Mouse (Mus musculus) kidney, postnatal 0 days (tissue): Measurements from ENCODE around the gene Slc6a17. TPM values are rescaled to one million over a fixed set of nuclear protein-coding genes. Genes with fewer than 3 reads are reported as not detected.

Experiments used
- ATAC-seq: fragments of 200-750 bp; cut with Nextera tagmentation; replicated peaks from 2 replicates; pipeline ENCODE4 v1.8.0; 2017; ENCODE audit warnings: low read depth, moderate number of reproducible peaks, moderate TSS enrichment, moderate library complexity; ENCODE audit not compliant: low FRiP score
- DNase-seq: peaks from one replicate; pipeline ENCODE4 v3.0.0-alpha.2; 2016; ENCODE audit warnings: low spot score
- H3K27ac ChIP-seq: fragments of 300-500 bp; sonication (generic); 2 replicates; pipeline ENCODE4 v1.5.1; 2014; ENCODE audit warnings: mild to moderate bottlenecking
- H3K27me3 ChIP-seq: fragments of 300-500 bp; sonication (generic); 2 replicates; pipeline ENCODE4 v1.6.1; 2014; ENCODE audit warnings: low read length, mixed read lengths; ENCODE audit not compliant: insufficient read depth
- H3K36me3 ChIP-seq: fragments of 300-500 bp; sonication (generic); 2 replicates; pipeline ENCODE4 v1.6.1; 2014; ENCODE audit warnings: low read length, mixed read lengths; ENCODE audit not compliant: insufficient read depth
- H3K4me1 ChIP-seq: fragments of 300-500 bp; sonication (generic); replicated peaks from 2 replicates; pipeline ENCODE4 v1.6.1; 2014; ENCODE audit warnings: antibody characterized with exemption, low read length, mixed read lengths; ENCODE audit not compliant: insufficient read depth
- H3K4me2 ChIP-seq: fragments of 300-500 bp; sonication (generic); 2 replicates; pipeline ENCODE4 v1.6.1; 2014; ENCODE audit warnings: mild to moderate bottlenecking, low read length, moderate library complexity, mixed read lengths
- H3K4me3 ChIP-seq: fragments of 300-500 bp; sonication (generic); replicated peaks from 2 replicates; pipeline ENCODE4 v1.5.1; 2014; ENCODE audit warnings: low read depth, low read length
- H3K9ac ChIP-seq: fragments of 300-500 bp; sonication (generic); 2 replicates; pipeline ENCODE4 v1.6.1; 2014; ENCODE audit warnings: low read depth, low read length
- H3K9me3 ChIP-seq: fragments of 300-500 bp; sonication (generic); replicated peaks from 2 replicates; pipeline ENCODE4 v1.6.1; 2016; ENCODE audit warnings: low read length, inconsistent platforms, mixed read lengths
- CTCF ChIP-seq: IDR thresholded peaks from 2 replicates; pipeline ENCODE4 v1.5.1; 2016; ENCODE audit warnings: antibody characterized with exemption, low read depth, mild to moderate bottlenecking, moderate library complexity
- WGBS: fragments of 180-500 bp; shearing (Covaris S2); extraction: QIAGEN DNeasy Blood & Tissue Kit; methylation state at CpG from one replicate; pipeline ENCODE4 v1.1.7; 2014; 5-methylcytosine and 5-hydroxymethylcytosine counted together
- polyA plus RNA-seq: library from polyadenylated mRNA; unstranded; fragments of >200 nt; fragmentation: Nextera tagmentation; extraction: Ambion mirVana; gene quantifications from 2 replicates; pipeline ENCODE4 v1.2.1, GENCODE M21; 2015

The Slc6a17 gene
- polyA plus RNA-seq, 1 experiment from 2014 or later = 4.2 TPM

DNA sequence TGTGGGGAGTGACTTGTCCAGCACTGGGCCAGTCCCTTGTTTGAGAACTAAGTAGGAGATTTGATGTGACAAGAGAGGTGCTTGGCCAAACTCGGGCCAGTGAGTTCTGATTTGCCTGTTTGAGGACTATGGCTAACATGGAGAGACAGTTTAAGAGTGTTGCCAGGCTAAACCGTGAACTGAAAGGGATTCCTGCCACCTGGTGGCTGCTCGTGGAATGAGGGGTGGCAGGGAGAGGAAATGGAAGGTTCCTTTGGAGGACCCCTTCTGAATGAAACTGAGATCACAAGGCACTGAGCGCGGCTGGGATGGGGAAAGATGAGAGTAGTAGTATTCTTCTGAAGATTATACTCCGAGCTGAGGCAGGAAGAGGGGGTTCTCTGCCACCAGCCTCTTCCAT, 51.2 kb downstream of the Slc6a17 start:
- H3K4me1 ChIP-seq = no peaks in the 10 kb centered on the region
- H3K36me3 ChIP-seq = no peaks in the 10 kb centered on the region
- peak; percentile 91 for TF ChIP-seq CTCF
- 7% methylated on average over 6 of the region's 6 CpGs for WGBS
- peak; percentile 84 for DNase-seq
- H3K9me3 ChIP-seq = no peaks in the 10 kb centered on the region
- H3K27me3 ChIP-seq = peaks cover 9% of the 10 kb centered on the region
- H3K27ac ChIP-seq = no peak overlapping the region
- H3K4me2 ChIP-seq = no peak overlapping the region
- no peak overlapping the region for H3K9ac ChIP-seq
- no peak; the same call in 1 of the 2 replicates for ATAC-seq
- H3K4me3 ChIP-seq = no peak overlapping the region

DNA sequence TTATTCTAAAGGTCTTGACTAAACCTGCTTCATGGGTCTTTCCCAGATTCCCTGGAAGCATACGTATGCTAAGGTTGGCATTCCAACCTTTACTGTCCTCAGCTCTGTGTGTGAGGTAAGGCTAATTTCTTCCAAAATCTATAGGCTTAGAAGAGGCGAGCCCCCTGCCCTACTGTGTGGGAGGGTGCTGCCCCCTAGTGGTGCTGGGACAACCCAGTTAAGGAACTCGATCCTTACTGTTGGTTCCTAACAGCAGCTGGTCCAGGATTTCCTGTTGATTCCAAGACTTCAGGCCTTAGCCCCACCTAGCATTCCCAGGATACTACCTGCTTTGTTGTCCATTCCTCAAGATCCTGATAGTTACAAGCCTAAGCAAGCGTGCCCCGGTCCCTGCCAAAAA, 55.7 kb downstream of the Slc6a17 start:
- peak; percentile 90 for TF ChIP-seq CTCF
- Histone ChIP-seq H3K9me3 (no peaks in the 10 kb centered on the region), H3K27me3 (peaks cover 51% of the 10 kb centered on the region), H3K9ac (no peak overlapping the region), H3K27ac (no peak overlapping the region), H3K4me2 (no peak overlapping the region), H3K4me1 (peaks cover 12% of the 10 kb centered on the region; the same call in 1 of the 2 replicates), H3K36me3 (no peaks in the 10 kb centered on the region), H3K4me3 (no peak overlapping the region)
- ATAC-seq (no peak), DNase-seq (peak; percentile 80)
- 12% methylated on average over 5 of the region's 5 CpGs for WGBS

GRCm38 (mm10) chr3:107459773-107460431, 57.9 kb downstream of the Slc6a17 start:
- WGBS = 0% methylated on average over 59 of the region's 69 CpGs
- DNase-seq (no peak), ATAC-seq (peak; percentile 38)
- no peaks in the 10 kb centered on the region for H3K9me3 ChIP-seq
- peaks cover 12% of the 10 kb centered on the region; the same call in 1 of the 2 replicates for H3K4me1 ChIP-seq
- peak overlapping the region; percentile 46 for H3K4me3 ChIP-seq
- 0 out of 2 replicates have a peak overlapping the region, but pooled peaks have one; percentile 18 for H3K9ac ChIP-seq
- H3K27me3 ChIP-seq = peaks cover 71% of the 10 kb centered on the region
- peak overlapping the region; percentile 83 for H3K4me2 ChIP-seq
- TF ChIP-seq CTCF = no peak
- H3K27ac ChIP-seq = no peak overlapping the region
- H3K36me3 ChIP-seq = no peaks in the 10 kb centered on the region

DNA sequence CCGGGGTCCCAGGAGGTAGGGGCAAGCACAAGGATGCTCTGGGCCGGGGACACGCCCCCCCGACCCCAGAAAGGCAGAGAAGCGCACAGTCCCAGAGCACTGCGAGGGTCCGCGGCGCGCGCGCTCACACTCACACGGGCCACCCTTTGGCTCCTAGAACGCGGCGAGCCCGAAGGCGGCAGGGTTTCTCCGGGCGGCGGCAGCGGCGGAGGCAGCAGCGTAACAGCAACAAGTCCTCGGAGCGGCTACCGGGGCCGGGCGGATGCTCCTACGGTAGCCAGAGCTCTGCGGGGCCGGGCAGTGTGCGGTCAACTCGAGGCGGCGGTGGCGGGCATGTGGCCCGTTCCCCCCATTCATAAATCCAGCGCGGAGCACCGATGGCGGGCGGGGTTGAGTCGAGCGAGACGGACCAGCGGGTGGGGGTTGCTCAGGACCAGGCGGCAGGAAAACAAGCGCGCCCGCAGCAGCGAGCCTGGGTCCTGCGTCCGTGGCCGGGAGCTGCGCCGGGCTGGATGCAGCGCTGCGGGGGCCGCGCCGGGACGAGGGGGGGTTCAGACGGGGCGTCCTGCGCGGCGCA, 58.5 kb downstream of the Slc6a17 start, which contains the start of gene Kcnc4:
Kcnc4 (minus strand) TSS at position 357 of the 577 bp plus-strand sequence.
- Histone ChIP-seq H3K27ac (no peak within 1 kb of the TSS), H3K4me2 (peak within 1 kb of the TSS; percentile 83), H3K9me3 (no peaks in the 10 kb centered on the region), H3K4me3 (peak within 1 kb of the TSS; percentile 46), H3K4me1 (peaks cover 12% of the 10 kb centered on the region; the same call in 1 of the 2 replicates), H3K9ac (0 out of 2 replicates have a peak within 1 kb of the TSS, but pooled peaks have one; percentile 18), H3K36me3 (no peaks in the 10 kb centered on the region), H3K27me3 (peaks cover 71% of the 10 kb centered on the region)
- WGBS = under 1% methylated on average over 62 of the region's 68 CpGs
- no peak for TF ChIP-seq CTCF
- ATAC-seq = peak; percentile 23; the same call in 1 of the 2 replicates
- no peak for DNase-seq

GRCm38 (mm10) chr3:107458528-107459195, 59.2 kb downstream of the Slc6a17 start:
- Histone ChIP-seq H3K9me3 (no peaks in the 10 kb centered on the region), H3K27ac (no peak overlapping the region), H3K4me1 (peaks cover 12% of the 10 kb centered on the region; the same call in 1 of the 2 replicates), H3K36me3 (no peaks in the 10 kb centered on the region), H3K4me3 (peak overlapping the region; percentile 46), H3K27me3 (peaks cover 71% of the 10 kb centered on the region), H3K4me2 (peak overlapping the region; percentile 83), H3K9ac (0 out of 2 replicates have a peak overlapping the region, but pooled peaks have one; percentile 13)
- DNase-seq = no peak
- ATAC-seq = 0 out of 2 replicates have a peak, but pooled peaks have one; percentile 15
- no peak for TF ChIP-seq CTCF
- under 1% methylated on average over 49 of the region's 51 CpGs for WGBS

DNA sequence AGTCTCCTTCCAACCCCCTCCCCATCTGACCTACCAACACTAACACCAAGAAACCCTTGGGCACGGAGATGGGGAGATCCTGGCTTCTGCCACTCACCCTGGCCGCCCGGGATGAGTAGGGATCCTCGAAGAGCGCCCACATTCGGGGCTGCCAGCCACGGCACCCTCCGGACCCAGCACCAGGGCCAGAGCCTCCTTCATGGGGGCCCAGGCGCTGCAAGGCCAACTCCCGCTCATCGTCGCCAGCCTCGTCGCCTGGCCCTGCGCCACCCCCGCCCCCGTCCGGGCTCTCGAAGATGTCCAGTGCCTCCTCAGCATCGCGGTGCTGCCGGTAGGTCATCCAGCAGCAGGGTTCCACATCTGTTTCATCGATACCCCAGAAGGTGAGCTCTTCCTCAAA, 59.7 kb downstream of the Slc6a17 start:
- peak overlapping the region; percentile 46 for H3K4me3 ChIP-seq
- H3K9me3 ChIP-seq = no peaks in the 10 kb centered on the region
- ATAC-seq (no peak), DNase-seq (no peak)
- H3K27ac ChIP-seq = no peak overlapping the region
- 4% methylated on average over 23 of the region's 23 CpGs for WGBS
- H3K9ac ChIP-seq = 0 out of 2 replicates have a peak overlapping the region, but pooled peaks have one; percentile 13
- peak overlapping the region; percentile 83 for H3K4me2 ChIP-seq
- peaks cover 12% of the 10 kb centered on the region; the same call in 1 of the 2 replicates for H3K4me1 ChIP-seq
- no peak for TF ChIP-seq CTCF
- H3K36me3 ChIP-seq = no peaks in the 10 kb centered on the region
- H3K27me3 ChIP-seq = peaks cover 68% of the 10 kb centered on the region
